Mouse (Mus musculus) induced T-regulatory cell, adult 2 months (primary cell): ENCODE results near the gene Fggy.

Experiments used
- DNase-seq: peaks from one replicate; pipeline ENCODE4 v3.0.0-alpha.2; 2012; ENCODE audit warnings: low read depth

The Fggy gene

DNA sequence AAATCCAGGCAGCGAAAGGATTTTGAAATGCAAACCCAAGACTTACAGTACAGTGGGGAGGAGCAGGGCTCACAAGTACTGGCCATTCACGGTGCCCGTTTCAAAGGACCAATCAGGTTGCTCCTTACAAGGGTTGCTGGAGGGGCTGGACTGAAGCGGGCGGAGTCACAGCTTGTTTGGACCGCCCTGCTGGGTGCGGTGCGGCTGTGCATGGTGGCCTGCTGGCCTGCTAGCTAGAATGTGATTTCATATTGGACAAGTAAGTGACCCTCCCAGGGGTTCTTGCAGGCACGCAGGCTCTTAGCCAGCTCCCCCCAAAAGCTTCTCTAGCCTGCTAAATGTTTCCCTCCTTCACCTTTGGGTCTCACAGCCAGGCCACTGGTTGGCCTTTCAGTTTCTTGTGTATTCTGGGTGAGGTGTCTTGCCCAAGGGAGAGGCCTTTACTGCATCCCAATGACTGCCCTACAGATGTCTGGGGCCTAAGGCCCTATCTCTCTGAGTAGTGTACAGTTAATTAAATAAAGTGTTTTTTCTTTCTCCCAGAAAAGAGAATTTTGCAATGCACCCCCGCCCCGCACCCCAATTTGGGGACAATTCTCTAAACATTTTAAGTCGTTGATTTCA lies at the start of gene Fggy:
Fggy (plus strand) TSS at position 175 of the 624 bp plus-strand sequence.
- peak; percentile 95 for DNase-seq

DNA sequence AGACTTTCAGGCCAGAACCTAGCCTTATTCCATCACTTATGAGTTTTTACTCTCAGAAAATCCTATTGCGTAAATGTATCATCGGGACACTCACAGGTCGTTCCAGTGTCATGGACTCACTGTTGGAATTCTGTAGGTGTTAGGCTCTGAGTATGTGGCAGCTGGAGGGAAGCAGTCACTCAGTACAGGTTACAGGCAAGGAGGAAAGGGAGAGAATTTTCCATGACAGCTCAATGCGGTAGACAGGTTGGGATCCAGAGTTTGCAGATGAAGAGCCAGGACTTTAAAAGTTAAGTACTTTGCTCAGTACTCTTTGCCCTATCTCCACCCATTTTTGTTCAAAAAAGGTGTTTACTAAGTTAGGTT lies 49.4 kb upstream of the Fggy start:
- DNase-seq: no peak

DNA sequence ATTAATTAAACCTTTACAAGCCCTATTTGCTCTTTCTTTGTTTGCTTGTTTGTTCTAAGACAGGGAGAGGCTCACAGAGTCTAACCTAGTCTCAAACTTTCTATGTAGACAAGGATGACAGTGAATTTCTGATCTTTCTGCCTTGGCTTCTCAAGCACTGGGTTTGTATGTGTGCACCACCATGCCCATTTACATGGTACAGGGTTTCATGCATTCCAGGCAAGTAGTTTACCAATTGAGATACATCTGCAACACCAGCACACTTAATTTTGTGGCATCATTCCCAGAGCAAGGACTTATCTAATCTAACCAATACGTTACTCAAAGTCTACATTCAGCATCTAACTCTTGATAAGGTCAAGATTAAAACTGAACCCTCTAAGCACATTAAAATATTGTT lies 38.9 kb upstream of the Fggy start:
- DNase-seq: no peak

DNA sequence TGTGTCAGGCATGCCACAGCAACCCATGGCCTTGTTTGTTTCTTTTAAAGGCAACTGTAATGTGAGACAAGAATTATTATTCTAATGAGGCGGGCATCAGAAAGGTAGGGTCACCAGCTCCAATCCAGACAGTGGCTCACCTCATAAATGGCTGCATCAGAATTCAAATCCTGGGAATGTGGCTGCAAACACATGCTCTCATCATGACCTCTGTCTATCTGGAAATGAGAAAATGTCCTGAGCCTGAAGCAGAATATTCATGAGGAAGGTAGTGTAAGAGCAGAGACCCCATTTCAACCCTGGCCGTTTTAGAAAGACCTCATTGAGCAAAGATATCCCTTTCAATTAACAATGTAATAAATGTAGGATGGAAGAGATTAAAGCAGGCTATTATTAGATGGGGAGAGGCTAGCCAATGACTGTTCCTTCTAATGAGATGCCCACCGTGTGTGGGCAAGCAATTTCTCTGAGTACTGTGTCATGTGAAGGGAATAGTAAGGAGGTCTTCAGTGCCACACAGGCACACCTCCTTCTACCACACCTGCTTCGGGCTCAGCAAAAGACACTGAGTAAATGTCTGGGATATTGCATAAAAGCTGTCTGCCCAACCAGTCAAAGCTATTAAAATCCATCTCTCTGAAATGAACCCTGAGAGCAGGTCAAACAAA lies 37.2 kb upstream of the Fggy start:
- DNase-seq: no peak

DNA sequence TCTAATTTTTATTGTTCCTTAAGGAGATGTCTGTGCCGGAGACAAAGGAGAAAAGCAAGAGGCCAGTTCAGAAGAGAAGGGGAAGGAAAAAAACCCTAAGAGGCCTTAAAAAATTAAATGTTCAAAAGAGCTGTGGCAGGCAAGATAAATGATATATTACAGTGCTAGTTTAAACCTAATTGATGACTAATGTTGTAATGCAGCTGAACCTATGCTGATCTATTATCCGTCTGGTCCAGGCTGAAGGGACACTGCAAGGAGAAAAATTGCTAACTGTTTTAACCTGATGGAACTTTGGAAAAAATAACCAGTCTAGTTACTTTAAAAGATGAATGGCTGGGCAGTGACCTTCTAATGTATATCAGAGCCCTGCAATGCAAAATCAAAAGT lies 36.7 kb upstream of the Fggy start:
- DNase-seq: no peak

DNA sequence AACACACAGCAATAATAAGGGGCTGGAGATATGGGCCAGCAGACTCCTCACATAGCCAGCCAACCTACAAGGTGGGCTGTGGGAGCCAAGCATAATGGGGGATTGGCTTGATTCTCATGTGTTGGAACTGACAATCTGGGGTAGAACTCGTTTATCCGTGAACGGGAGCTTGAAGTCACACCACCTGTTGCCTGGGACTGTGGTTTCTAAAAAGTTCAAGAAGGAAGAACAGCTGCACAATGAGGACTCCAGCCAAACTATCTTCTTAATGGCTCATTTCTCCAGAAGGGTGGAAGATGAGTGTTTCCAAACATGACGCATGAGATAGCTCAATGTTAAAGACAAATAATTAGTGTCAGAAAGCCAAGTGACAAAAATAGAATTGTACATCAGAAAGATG lies 30.7 kb upstream of the Fggy start:
- no peak for DNase-seq

DNA sequence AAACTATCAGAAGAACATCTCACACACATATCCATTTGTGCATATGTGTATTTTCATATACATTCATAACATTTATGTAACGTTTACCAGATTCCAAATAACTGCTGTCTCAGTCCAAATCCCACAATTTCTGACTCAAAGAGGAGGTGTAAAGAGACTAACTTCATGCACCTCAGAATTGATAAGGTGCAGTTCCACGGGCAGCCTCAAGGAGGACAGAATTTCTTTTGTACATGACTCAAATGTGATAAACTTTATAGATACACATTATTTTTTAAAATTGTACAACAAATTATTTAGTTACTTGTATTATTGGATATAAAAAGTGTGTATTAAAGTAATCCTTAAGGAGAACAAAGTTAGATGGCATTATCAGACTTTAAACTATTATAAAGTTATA lies 26.6 kb upstream of the Fggy start:
- DNase-seq: peak; percentile 30

DNA sequence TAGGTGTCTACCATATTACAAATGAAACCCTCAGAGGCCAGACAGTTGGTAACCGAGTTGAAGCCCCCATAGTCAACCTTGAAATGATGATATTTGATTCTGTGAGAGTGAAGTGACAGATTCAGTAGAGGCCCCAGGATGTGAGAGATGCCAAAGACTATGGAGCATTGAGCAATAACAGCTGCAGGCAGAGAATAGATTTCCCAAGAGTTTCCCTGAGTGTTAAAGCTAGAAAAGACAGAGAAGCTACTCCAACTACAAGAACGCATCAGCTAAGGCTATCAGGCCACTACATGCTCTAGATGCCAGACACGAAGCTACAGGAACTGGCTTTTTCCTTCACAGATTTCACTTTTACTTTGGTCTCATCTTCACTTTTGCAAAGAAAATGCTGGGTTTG lies 23.4 kb upstream of the Fggy start:
- DNase-seq: no peak

DNA sequence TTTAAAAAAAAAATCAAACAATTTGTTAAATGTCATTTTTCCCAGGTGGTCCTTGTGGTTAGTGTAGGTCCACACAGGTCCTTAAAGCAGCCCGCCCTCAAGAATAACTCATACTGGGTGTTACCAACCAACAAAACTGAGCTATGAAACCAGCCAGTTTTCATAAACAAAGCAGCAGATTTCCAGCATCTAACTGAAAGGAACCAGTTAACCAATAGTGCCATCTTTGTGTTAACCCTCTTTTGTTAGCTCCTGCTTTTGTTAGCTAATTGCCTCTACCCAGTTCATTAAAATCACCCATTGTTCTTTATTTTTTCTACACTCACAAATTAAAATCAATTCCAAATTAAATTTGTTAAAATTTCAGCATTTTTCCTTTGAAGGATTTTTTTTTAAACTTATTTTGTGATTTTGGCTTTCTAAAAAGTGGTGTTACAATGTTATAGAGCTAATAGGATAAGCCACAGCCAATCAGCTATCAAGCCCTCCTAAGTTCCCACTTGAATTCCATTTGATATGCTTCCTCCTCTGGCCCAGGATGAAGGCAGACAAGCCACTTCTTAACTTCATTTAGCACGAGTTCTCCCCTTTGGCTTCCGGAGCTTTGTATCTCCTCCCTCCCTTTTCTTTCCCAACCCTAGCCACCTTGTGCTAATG lies 15.8 kb upstream of the Fggy start:
- no peak for DNase-seq

DNA sequence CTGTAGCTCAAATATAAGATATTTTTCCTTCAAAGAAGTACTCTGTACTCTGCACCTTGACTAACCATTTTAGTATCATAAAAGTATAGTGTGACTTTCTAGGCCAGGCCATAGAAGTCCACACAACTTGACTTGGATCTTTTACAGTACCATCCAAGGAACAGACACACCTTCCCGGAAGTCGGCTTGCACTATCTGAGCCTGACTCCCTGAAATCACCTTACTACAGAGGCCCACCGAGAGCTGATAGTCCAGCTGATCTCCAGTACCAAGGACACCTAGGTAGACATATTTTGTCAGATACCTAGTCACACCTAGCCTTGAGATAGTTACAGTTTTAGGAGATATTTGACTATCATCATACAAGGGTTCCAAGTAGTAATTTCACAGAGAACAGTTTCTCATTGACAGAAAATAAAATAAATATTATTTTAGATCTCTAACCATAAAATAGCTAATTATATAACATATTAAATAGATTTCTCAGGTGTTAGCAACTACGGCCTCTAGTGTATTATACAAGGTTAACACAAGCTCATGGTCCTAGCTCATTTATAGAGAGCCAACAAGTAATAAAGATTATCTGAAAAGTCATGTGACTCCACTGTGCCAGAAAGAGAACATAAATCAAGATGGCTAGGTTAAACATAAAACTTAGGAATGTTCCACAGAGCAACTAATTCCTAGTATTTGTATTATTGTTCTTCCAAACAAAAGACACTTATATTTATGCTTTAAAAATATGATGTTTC lies 15.1 kb upstream of the Fggy start:
- no peak for DNase-seq

DNA sequence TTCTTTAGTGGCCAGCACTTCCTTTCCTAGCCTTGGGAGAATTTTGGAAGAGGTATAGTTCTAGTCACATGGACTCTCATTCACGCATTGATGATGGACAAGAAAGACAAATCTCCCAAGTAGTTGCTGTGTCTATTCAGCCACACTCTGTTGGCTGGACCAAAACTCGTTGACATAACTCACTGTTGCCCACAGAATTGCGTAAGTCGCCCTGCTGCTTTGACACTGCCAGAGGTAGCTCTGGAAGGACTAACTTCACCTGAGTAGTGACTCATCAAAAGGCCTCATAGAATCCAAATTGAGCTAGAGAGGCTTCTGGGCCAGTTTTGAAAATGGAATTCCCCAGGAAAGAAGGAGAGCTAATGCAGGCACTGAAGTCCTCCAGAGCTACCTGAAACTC lies 13.8 kb upstream of the Fggy start:
- no peak for DNase-seq

DNA sequence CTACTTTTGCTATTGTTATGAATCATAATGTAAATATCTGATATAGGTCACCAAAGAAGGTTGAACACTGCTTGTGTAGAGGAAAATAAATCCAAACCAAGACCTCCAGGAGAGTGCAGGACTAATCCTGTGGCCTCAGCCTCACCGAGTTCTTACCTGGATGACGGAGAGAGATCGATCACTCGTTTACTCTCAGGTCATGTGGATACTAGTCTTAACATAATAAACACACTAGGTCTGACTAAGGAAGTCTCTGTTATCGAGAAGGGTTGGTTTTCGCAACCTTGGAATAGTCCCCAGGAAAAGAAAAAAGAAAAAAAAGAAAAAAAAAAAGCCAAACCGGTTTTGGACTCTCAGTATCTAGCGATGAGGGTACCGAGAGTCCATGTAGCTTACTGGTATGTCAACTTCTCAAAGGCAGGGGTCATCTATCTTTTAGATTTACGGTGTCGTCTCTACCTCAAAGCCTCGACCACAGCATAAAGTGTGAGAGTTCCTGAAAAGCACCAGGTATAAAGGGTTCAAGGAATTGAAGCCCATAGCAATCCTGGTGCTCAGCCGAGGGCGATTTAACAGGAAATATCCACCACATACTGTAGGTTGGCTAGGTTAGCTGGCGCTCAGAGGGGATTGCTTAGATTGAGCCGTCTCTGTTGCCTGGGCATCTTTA lies 509 bp upstream of the Fggy start:
- no peak for DNase-seq

DNA sequence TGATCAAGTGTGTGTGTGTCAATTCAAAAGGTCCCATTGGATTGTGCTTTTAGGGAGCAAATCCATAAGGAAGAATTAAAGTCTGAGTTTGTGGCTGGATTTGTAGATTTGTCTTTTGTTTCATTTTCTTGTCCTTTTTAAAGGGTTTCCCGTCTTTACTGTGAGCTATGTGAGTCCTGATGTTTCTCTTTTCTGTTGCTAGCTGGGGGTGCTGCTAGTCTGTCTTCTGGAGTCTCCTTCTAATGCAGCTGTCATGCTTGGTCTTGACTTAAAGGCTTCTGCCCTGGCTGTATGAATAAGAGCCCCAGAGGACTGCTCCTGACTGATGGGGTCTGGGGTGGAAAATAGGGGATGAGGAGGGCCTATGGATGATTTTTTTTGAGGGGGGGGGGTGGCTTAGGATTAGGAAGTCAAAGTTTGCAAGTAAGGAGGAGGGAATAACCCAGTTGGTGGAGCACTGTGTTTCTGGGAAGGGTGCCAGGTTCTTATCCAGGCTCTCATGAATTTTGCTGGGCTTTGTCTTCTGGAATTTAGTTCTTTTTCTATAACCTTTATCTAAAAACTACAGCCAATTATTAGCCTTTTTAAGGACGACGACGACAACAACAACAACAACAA lies 1.1 kb downstream of the Fggy start:
- DNase-seq: peak; percentile 3

DNA sequence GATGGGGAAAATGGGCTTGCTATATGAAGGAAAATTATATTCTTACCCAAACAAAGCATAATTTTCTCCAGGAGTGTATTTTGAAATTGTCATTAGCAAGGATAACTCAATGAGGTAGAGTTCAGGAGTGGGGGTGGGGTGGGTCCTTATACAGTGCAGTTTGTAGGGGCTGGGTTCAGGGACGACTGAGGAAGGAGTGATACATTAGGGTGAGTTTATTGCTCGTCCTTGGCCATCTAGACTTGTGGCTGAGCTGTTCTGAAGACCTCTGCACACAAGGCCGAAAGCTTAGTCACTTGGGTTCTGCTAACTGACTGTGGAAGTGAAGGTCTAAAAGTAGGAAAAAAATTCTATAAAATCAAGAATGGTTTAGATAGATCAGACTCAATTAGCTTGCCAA lies 14.3 kb downstream of the Fggy start:
- DNase-seq: no peak

DNA sequence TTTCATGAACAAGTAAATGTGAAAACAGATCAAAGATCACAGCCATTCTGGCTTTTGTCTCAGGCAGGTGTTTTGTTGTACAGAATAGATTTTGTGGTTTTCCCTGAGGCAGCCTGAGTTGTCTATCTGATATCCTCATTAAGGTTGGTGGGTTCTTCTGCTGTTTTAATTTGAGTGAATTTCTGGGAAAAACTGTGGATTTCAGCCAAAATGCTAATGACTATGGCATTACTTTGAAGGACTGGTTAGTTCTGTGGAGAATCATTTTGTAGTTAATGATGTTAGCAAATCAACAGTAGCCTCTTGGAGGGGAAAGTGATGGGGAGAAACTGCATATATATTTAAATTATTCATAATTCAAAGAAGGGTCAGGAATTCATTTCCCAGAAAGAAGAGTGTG lies 16.4 kb downstream of the Fggy start:
- no peak for DNase-seq

DNA sequence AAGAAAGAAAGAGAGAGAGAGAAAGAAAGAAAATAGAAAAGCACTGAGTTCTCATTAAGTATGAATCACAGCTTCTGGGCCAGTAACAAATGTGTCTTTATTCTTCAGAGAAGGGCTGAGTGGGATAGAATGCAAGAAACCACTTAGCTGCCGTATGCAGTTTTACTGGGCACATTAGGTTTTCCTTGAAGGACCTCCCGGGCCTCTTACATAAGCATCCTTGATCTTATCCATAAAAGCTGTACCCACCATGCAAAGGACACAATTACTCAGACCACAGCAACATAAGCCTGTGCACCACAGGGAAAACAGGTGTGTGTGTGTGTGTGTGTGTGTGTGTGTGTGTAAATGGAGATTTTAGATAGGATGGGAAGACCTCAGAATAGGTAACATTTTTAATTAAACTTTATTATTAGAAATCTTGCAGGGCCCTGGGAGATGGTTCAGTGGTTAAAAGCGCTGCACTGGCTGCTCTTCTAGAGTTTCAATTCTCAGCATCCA lies 18.2 kb downstream of the Fggy start:
- no peak for DNase-seq

DNA sequence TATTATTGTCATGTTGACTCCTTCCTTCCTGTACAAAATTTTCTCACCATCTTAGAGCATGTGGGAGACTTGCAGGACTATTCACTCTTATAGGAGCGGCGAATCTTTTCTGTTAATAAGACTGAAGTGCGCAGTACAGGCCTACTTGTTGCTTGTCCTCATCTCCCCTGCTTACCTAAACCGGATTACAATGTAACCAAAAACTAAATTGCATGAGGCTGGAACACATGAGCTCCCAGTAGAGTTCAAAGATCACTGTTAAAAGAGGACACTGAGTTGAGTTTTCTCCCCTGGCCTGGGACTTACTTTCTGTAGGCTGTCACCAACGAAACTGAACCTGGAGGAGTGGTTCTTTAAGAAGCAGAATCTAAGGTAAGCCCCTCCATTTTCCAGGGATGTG lies 21.9 kb downstream of the Fggy start:
- no peak for DNase-seq

DNA sequence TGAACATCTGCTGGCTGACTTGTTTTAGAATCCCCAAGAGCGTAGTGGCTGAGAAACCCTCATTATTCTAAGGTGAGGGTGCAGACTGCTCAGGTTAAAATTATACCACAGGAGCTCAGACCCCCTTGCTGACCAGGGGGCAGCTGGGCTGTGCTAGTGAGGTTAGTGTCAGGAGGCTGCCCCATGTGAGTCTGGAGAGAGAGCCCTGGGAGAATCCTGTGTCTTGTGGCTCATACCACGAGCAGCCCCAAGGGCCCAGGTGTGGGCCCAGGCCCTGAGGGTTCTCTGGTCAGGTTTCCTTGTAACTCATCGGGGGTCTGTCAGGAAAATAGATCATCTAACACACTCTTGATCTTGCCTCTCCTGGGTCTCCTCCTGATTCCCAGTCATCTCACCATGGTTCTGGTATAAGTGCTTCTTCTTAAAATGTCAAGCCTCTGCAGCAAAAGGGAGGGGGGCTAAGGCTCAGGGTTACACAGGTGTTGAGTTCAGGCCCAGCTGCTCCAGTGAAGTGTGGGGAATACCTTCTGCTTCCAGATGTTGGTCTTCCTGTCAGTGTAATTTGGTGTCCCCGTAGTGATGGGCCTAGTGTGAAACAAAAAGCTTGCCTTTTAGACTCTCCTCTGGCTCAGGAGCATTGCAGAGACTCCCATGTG lies 26.9 kb downstream of the Fggy start:
- DNase-seq: no peak

DNA sequence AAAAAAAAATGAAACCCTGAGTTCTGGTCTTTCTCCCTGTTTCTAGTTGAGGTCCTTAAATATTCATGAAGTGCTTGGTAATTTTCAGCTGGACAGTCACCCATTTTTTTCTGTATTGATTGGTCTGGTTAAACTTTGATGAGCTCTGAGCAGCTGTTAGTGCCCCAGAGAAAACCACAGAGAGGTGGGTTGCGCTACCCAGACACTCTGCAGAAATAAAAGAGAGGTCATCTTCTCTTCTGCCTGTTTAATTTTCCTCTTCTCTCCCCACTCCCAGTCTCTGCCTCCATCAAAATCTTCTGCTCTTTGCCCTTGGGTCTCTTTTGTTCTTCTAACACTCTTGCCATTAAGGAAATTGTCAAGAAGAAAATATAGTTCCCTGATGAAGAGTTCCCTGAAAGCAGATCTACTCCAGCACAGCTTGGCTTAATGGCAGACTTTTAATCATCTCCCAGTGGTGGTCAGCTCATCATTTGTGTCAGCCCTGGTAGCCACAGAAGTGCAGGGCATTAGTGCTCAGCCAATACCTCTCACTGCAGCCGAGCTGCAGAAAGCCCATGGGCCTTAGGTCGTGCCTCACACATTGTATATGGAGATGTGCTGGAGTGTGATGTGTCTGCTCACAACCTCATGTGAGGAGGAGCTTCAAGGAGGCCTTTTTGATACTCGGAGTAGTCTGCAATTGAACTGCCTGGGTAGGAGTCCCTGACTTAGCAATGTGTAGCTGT lies 29.1 kb downstream of the Fggy start:
- DNase-seq: no peak

DNA sequence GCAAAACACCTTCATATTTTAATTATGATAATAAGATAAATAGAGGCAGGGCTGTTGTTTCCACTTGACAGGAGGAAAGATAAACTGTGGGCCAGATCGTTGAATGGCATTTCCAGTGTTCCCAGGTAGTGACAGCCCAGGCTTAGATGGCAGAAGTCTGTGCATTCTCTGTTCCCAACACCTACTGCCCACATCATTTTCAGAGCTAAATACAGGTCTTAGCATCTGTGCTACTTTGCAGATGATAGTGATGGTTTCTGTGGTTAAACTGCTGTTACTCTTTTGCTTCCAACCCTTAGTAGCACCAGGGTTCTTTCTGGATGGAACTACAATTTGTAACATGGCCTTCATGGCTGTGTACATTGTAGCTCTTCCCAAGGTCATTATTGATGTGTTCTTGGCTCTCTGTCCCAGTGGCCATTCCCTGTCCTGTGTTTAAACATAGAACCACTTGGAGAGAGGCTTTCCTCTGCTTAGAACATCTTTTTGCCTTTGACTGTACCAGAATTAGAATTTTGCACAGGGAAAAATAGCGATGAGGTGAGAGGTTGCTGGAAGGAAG lies 31.5 kb downstream of the Fggy start:
- no peak for DNase-seq
